Mouse (Mus musculus): Measurements from ENCODE around the gene Cntnap5b. TPM values are rescaled to one million over a fixed set of nuclear protein-coding genes. Genes with fewer than 3 reads are reported as not detected.
"Not testable (repeated sequence)": the region's sequence is repeated elsewhere in the genome, so short reads cannot be mapped to it uniquely, and the experiment has no call there.

Cntnap5b gene
- polyA plus RNA-seq (2015; fragmentation: Nextera tagmentation; extraction: Ambion mirVana), result 0.03 TPM in 1 of 2 replicates, not detected in the other

GRCm38 (mm10) chr1:99772614-99773013 is at the start of gene Cntnap5b:
Gene Cntnap5b, plus strand, starts transcription at chr1:99772765.
- no peak for DNase-seq (ENCODE audit: low spot score)

- DNase-seq (ENCODE audit: low spot score), result no peak
Measured at GRCm38 (mm10) chr1:99759996-99760395, 12.6 kb upstream of the Cntnap5b start.

- DNase-seq (ENCODE audit: low spot score), result peak; percentile 10
Measured at GRCm38 (mm10) chr1:99772183-99772582, 382 bp upstream of the Cntnap5b start.

- no peak for DNase-seq (ENCODE audit: low spot score)
Measured at GRCm38 (mm10) chr1:99774144-99774543, 1.6 kb downstream of the Cntnap5b start.

GRCm38 (mm10) chr1:99813334-99814110 is 41.0 kb downstream of the Cntnap5b start:
- DNase-seq (ENCODE audit: low spot score), result no peak

GRCm38 (mm10) chr1:99872344-99872743 is 99.8 kb downstream of the Cntnap5b start:
- DNase-seq (ENCODE audit: low spot score), result no peak

- no peak for DNase-seq (ENCODE audit: low spot score)
Measured at GRCm38 (mm10) chr1:99907774-99908173, 135.2 kb downstream of the Cntnap5b start.

- no peak for DNase-seq (ENCODE audit: low spot score)
Measured at GRCm38 (mm10) chr1:99943515-99943914, 170.9 kb downstream of the Cntnap5b start.

GRCm38 (mm10) chr1:99959428-99959987 is 186.9 kb downstream of the Cntnap5b start:
- DNase-seq (ENCODE audit: low spot score), result no peak

- DNase-seq (ENCODE audit: low spot score), result no peak
Measured at GRCm38 (mm10) chr1:99967300-99968089, 194.9 kb downstream of the Cntnap5b start.

- DNase-seq (ENCODE audit: low spot score), result no peak
Measured at GRCm38 (mm10) chr1:99970184-99971086, 197.9 kb downstream of the Cntnap5b start.

GRCm38 (mm10) chr1:100001226-100001625 is 228.7 kb downstream of the Cntnap5b start:
- not testable (repeated sequence) for DNase-seq (ENCODE audit: low spot score)

GRCm38 (mm10) chr1:100006021-100006745 is 233.6 kb downstream of the Cntnap5b start:
- no peak for DNase-seq (ENCODE audit: low spot score)

GRCm38 (mm10) chr1:100041808-100042207 is 269.2 kb downstream of the Cntnap5b start:
- DNase-seq (ENCODE audit: low spot score), result no peak

GRCm38 (mm10) chr1:100079812-100080211 is 307.2 kb downstream of the Cntnap5b start:
- DNase-seq (ENCODE audit: low spot score), result no peak

- no peak for DNase-seq (ENCODE audit: low spot score)
Measured at GRCm38 (mm10) chr1:100100516-100100915, 328.0 kb downstream of the Cntnap5b start.

GRCm38 (mm10) chr1:100101017-100101416 is 328.5 kb downstream of the Cntnap5b start:
- no peak for DNase-seq (ENCODE audit: low spot score)

- DNase-seq (ENCODE audit: low spot score), result no peak
Measured at GRCm38 (mm10) chr1:100104343-100104742, 331.8 kb downstream of the Cntnap5b start.

- no peak for DNase-seq (ENCODE audit: low spot score)
Measured at GRCm38 (mm10) chr1:100122410-100122935, 349.9 kb downstream of the Cntnap5b start.
